ENCODE assay signal across 8 mouse cellular contexts in genomic region chr2:153239021-153239859, GRCm38 (mm10). TPM values are rescaled to one million over a fixed set of nuclear protein-coding genes. Genes with fewer than 3 reads are reported as not detected.
DNase-seq lines count a peak whose midpoint lies in the region; ATAC-seq and TF ChIP-seq lines count a peak whose summit lies in the region.

No protein-coding gene starts in this region.

- 30% methylated on average over 7 of the region's 7 CpGs for WGBS in heart, embryonic 16.5 days
- 58% methylated on average over 7 of the region's 7 CpGs for WGBS in limb, embryonic 14.5 days

- TF ChIP-seq POLR2A in embryonic fibroblast, embryonic 13.5 days (IDR thresholded peaks at IDR 0.05; ENCODE audit: low read depth, low read length), result no peak
- no peak for TF ChIP-seq POLR2A in limb, embryonic 14.5 days (IDR thresholded peaks at IDR 0.05; ENCODE audit: borderline replicate concordance, extremely low read depth, insufficient read depth, insufficient read length)
- no peak for TF ChIP-seq POLR2A in myocyte (IDR thresholded peaks at IDR 0.05; ENCODE audit: insufficient read length, low read depth)

- H3K27ac ChIP-seq in heart, embryonic 16.5 days (ENCODE audit: low read length), result peak overlapping the region; percentile 92
- no peak overlapping the region for H3K27ac ChIP-seq in embryonic fibroblast, embryonic 13.5 days (ENCODE audit: insufficient read depth, low read length)
- H3K27ac ChIP-seq in limb, embryonic 14.5 days (replicated peaks; ENCODE audit: low read depth, low read length), result no peak overlapping the region

- H3K4me1 ChIP-seq in heart, embryonic 16.5 days (ENCODE audit: control insufficient read depth, insufficient read depth, low read length), result peaks cover 37% of the 10 kb centered on the region
- H3K4me1 ChIP-seq in embryonic fibroblast, embryonic 13.5 days (ENCODE audit: control insufficient read depth, insufficient read depth, low read length), result peaks cover 15% of the 10 kb centered on the region
- peaks cover 23% of the 10 kb centered on the region for H3K4me1 ChIP-seq in limb, embryonic 14.5 days (ENCODE audit: control insufficient read depth, insufficient read depth, low read length)

- H3K9ac ChIP-seq in heart, embryonic 16.5 days (ENCODE audit: low read length), result peak overlapping the region; percentile 95
- peak overlapping the region; percentile 96 for H3K9ac ChIP-seq in limb, embryonic 14.5 days (ENCODE audit: low read depth, low read length, severe bottlenecking)

- peak overlapping the region; percentile 61 for H3K4me3 ChIP-seq in heart, embryonic 16.5 days (ENCODE audit: low read length)
- peak overlapping the region; percentile 89 for H3K4me3 ChIP-seq in embryonic fibroblast, embryonic 13.5 days (ENCODE audit: insufficient read depth, low read length)
- peak overlapping the region; percentile 98 for H3K4me3 ChIP-seq in limb, embryonic 14.5 days (replicated peaks; ENCODE audit: low read length)
- peak overlapping the region; percentile 97 for H3K4me3 ChIP-seq in myocyte

- H3K9me3 ChIP-seq in heart, embryonic 16.5 days (replicated peaks; ENCODE audit: control insufficient read depth, low read length), result no peaks in the 10 kb centered on the region
- H3K9me3 ChIP-seq in limb, embryonic 14.5 days (ENCODE audit: control insufficient read depth, low read length), result no peaks in the 10 kb centered on the region

- peak overlapping the region; percentile 76 for H3ac ChIP-seq in myocyte (ENCODE audit: control insufficient read depth, insufficient read length)

- DNase-seq in heart, postnatal 25 days (ENCODE audit: low spot score), result no peak
- no peak for DNase-seq in limb, embryonic 14.5 days (ENCODE audit: low spot score)
- no peak for DNase-seq in yolk sac, embryonic 10.5 days (ENCODE audit: low spot score)
- no peak for DNase-seq in right cerebral cortex, postnatal 14 days
- no peak for DNase-seq in right cerebral cortex, postnatal 10 days (ENCODE audit: low spot score in 2 of 2)

- no peaks in the 10 kb centered on the region for H3K27me3 ChIP-seq in heart, embryonic 16.5 days (ENCODE audit: control insufficient read depth, insufficient read depth, low read length)
- no peaks in the 10 kb centered on the region for H3K27me3 ChIP-seq in limb, embryonic 14.5 days (ENCODE audit: control insufficient read depth, insufficient read depth, low read length)
- H3K27me3 ChIP-seq in myocyte (ENCODE audit: control insufficient read depth, insufficient read depth, insufficient read length), result no peaks in the 10 kb centered on the region

- TF ChIP-seq CTCF in embryonic fibroblast, embryonic 13.5 days (IDR thresholded peaks at IDR 0.05; ENCODE audit: borderline replicate concordance, insufficient read depth, low read length), result no peak

- H3K4me2 ChIP-seq in heart, embryonic 16.5 days (ENCODE audit: low read depth, low read length), result peak overlapping the region; percentile 78
- peak overlapping the region; percentile 67 for H3K4me2 ChIP-seq in limb, embryonic 14.5 days (replicated peaks; ENCODE audit: low read depth, low read length, severe bottlenecking)
- H3K4me2 ChIP-seq in myocyte (ENCODE audit: low read depth), result peak overlapping the region; percentile 96

- ATAC-seq in heart, embryonic 16.5 days (replicated peaks; ENCODE audit: extremely low read depth, insufficient read depth, low FRiP score), result no peak
- ATAC-seq in limb, embryonic 14.5 days (ENCODE audit: low FRiP score, low read depth), result no peak

- H3K36me3 ChIP-seq in heart, embryonic 16.5 days (ENCODE audit: control insufficient read depth, insufficient read depth), result peaks cover 9% of the 10 kb centered on the region
- peaks cover 20% of the 10 kb centered on the region for H3K36me3 ChIP-seq in limb, embryonic 14.5 days (ENCODE audit: control insufficient read depth, insufficient read depth, low read length)
- peaks cover 22% of the 10 kb centered on the region for H3K36me3 ChIP-seq in myocyte (ENCODE audit: control insufficient read depth, insufficient read depth)

- H3K79me2 ChIP-seq in myocyte (ENCODE audit: control insufficient read depth, insufficient read depth), result peaks cover 56% of the 10 kb centered on the region

- intact Hi-C loops in heart, postnatal 25 days (cut with DNase I), result loop anchor here (2.0 kb wide), 1 partner anchor 52 kb away; the partner anchor contains the start of gene Kif3b

TF ChIP-seq in myocyte, 11 proteins besides CTCF, POLR2A, EP300 and RAD21:
- TF ChIP-seq E2F4 (IDR thresholded peaks at IDR 0.05; ENCODE audit: insufficient read depth) (no peak), MYOD1 (IDR thresholded peaks at IDR 0.05; ENCODE audit: control insufficient read depth in 1 of 3, insufficient read length in 2 of 3, low read depth in 2 of 3) (no peak), MYOG (IDR thresholded peaks at IDR 0.05; ENCODE audit: control insufficient read depth in 1 of 3, insufficient read depth in 1 of 3, insufficient read length in 2 of 3, low read depth in 2 of 3) (no peak), SRF (IDR thresholded peaks at IDR 0.05; ENCODE audit: control insufficient read depth, insufficient read length, low read depth) (no peak), MAX (IDR thresholded peaks at IDR 0.05; ENCODE audit: low read depth) (no peak), CEBPB (IDR thresholded peaks at IDR 0.05; ENCODE audit: insufficient read depth, poor library complexity, severe bottlenecking) (no peak), TCF3 (IDR thresholded peaks at IDR 0.05; ENCODE audit: insufficient read length, low read depth) (no peak)

RNA-seq across cellular contexts. Expression of gene Plagl2, which starts 2.0 kb away (rescaled TPM):
- 9.8 and 10.3 TPM in 2 replicates for polyA plus RNA-seq in heart, embryonic 16.5 days (2015; fragmentation: Nextera tagmentation; extraction: Ambion mirVana)
- total RNA-seq in heart, postnatal 25 days (2021), result 1 to 10 TPM; 4.6 to 4.8 TPM
- 14.0 and 15.3 TPM in 2 replicates for polyA plus RNA-seq in embryonic fibroblast, embryonic 13.5 days (2011; ENCODE audit: insufficient read length, low read depth, missing spikeins)
- polyA plus RNA-seq in limb, embryonic 14.5 days (2012; rRNA removed), result 17.8 and 20.3 TPM in 2 replicates
- 20.2 and 20.8 TPM in 2 replicates for polyA plus RNA-seq in limb, embryonic 14.5 days (2014; fragmentation: Nextera tagmentation; extraction: Ambion mirVana)
- polyA plus RNA-seq in myocyte (2012; fragmentation: generic; extraction: Trizol), result 4.2 TPM

RNA-seq across cellular contexts. Expression of gene Pofut1, which starts 2.1 kb away (rescaled TPM):
- 3.7 and 4.0 TPM in 2 replicates for polyA plus RNA-seq in heart, embryonic 16.5 days (2015; fragmentation: Nextera tagmentation; extraction: Ambion mirVana)
- 10 to 100 TPM; 13.6 to 13.7 TPM for total RNA-seq in heart, postnatal 25 days (2021)
- polyA plus RNA-seq in embryonic fibroblast, embryonic 13.5 days (2011; ENCODE audit: insufficient read length, low read depth, missing spikeins), result 45.7 and 49.7 TPM in 2 replicates
- 41.7 and 50.3 TPM in 2 replicates for polyA plus RNA-seq in limb, embryonic 14.5 days (2012; rRNA removed)
- polyA plus RNA-seq in limb, embryonic 14.5 days (2014; fragmentation: Nextera tagmentation; extraction: Ambion mirVana), result 12.1 and 12.4 TPM in 2 replicates
- 12.2 TPM for polyA plus RNA-seq in myocyte (2012; fragmentation: generic; extraction: Trizol)

RNA-seq across cellular contexts. Expression of gene Tspyl3, which starts 14.0 kb away (rescaled TPM):
- polyA plus RNA-seq in heart, embryonic 16.5 days (2015; fragmentation: Nextera tagmentation; extraction: Ambion mirVana), result 6.5 and 7.5 TPM in 2 replicates
- total RNA-seq in heart, postnatal 25 days (2021), result 1 to 10 TPM; 1.4 to 1.5 TPM
- 4.7 and 5.3 TPM in 2 replicates for polyA plus RNA-seq in embryonic fibroblast, embryonic 13.5 days (2011; ENCODE audit: insufficient read length, low read depth, missing spikeins)
- polyA plus RNA-seq in limb, embryonic 14.5 days (2012; rRNA removed), result 13.3 and 16.3 TPM in 2 replicates
- polyA plus RNA-seq in limb, embryonic 14.5 days (2014; fragmentation: Nextera tagmentation; extraction: Ambion mirVana), result 12.8 and 13.1 TPM in 2 replicates
- 0.12 TPM for polyA plus RNA-seq in myocyte (2012; fragmentation: generic; extraction: Trizol)

RNA-seq across cellular contexts. Expression of gene Kif3b, which starts 52.0 kb away (rescaled TPM):
- 5.4 and 6.2 TPM in 2 replicates for polyA plus RNA-seq in heart, embryonic 16.5 days (2015; fragmentation: Nextera tagmentation; extraction: Ambion mirVana)
- total RNA-seq in heart, postnatal 25 days (2021), result 1 to 10 TPM; 7.8 to 8.4 TPM
- polyA plus RNA-seq in embryonic fibroblast, embryonic 13.5 days (2011; ENCODE audit: insufficient read length, low read depth, missing spikeins), result 20.3 and 21.9 TPM in 2 replicates
- 10.6 and 11.5 TPM in 2 replicates for polyA plus RNA-seq in limb, embryonic 14.5 days (2012; rRNA removed)
- 4.7 and 6.2 TPM in 2 replicates for polyA plus RNA-seq in limb, embryonic 14.5 days (2014; fragmentation: Nextera tagmentation; extraction: Ambion mirVana)
- 10.8 TPM for polyA plus RNA-seq in myocyte (2012; fragmentation: generic; extraction: Trizol)
